Mouse (Mus musculus): ENCODE measurements around the gene Pdlim1. TPM values are rescaled to one million over a fixed set of nuclear protein-coding genes. Genes with fewer than 3 reads are reported as not detected.
"Not testable (repeated sequence)": the region's sequence is repeated elsewhere in the genome, so short reads cannot be mapped to it uniquely, and the experiment has no call there.

The Pdlim1 gene
- polyA plus RNA-seq, 1 experiment, result 205 TPM

DNA sequence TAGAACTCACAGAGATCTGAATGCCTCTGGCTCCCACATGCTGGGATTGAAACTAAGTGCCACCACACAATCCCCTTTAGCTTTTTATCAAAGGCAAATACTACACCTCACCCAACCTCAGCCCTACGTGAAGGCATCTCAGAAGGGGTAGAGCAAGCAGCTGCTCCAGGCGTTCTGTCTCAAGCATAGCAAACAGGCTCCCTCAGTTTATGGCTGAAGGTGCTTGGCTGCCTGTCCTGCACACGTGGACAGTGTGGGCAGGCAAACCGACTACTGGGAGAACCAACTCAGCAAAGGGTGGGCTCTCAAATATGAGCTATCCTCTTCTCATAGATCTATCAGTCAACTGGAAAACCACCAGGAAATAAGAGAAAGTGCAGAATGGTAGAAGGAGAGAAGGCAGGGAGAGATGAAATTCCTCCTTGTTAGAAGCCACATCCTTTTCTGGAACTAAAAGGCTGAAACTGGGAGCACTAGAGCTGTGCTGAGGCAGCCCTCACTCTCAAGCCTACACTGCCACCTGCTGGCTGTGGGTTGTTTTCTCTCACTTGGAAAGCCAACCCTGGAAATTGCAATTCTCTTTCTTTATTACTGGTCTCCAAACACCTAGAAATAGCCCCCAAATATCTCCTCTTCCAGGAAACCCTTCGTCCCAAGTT lies 46.4 kb downstream of the Pdlim1 start:
- Histone ChIP-seq H3K27ac (ENCODE audit: insufficient read depth, low read length) (no peak overlapping the region), H3K9ac (ENCODE audit: low read depth, poor library complexity, severe bottlenecking) (no peak overlapping the region), H3K9me3 (replicated peaks; ENCODE audit: control insufficient read depth, insufficient read depth, low read length, poor library complexity, severe bottlenecking) (no peaks in the 10 kb centered on the region; the same call in 1 of the 2 replicates), H3K27me3 (ENCODE audit: control insufficient read depth, insufficient read depth, low read length, poor library complexity, severe bottlenecking) (no peaks in the 10 kb centered on the region), H3K4me3 (ENCODE audit: low read depth, low read length) (no peak overlapping the region), H3K4me1 (ENCODE audit: control insufficient read depth, insufficient read depth, low read length) (no peaks in the 10 kb centered on the region), H3K36me3 (ENCODE audit: control insufficient read depth, insufficient read depth, low read length, poor library complexity, severe bottlenecking) (peaks cover 35% of the 10 kb centered on the region)
- TF ChIP-seq CTCF (IDR thresholded peaks at IDR 0.05; ENCODE audit: low read depth, low read length) (peak; percentile 89), POLR2A (IDR thresholded peaks at IDR 0.05; ENCODE audit: insufficient read depth, low read length) (no peak), EP300 (IDR thresholded peaks at IDR 0.05; ENCODE audit: insufficient read depth, low read depth, low read length) (no peak)

GRCm38 (mm10) chr19:40222307-40222706 lies 49.3 kb downstream of the Pdlim1 start:
- peaks cover 16% of the 10 kb centered on the region for H3K36me3 ChIP-seq (ENCODE audit: control insufficient read depth, insufficient read depth, low read length, poor library complexity, severe bottlenecking)
- H3K9ac ChIP-seq (ENCODE audit: low read depth, poor library complexity, severe bottlenecking); H3K4me3 ChIP-seq (ENCODE audit: low read depth, low read length); H3K27ac ChIP-seq (ENCODE audit: insufficient read depth, low read length); H3K4me1 ChIP-seq (ENCODE audit: control insufficient read depth, insufficient read depth, low read length); H3K27me3 ChIP-seq (ENCODE audit: control insufficient read depth, insufficient read depth, low read length, poor library complexity, severe bottlenecking); H3K9me3 ChIP-seq (replicated peaks; ENCODE audit: control insufficient read depth, insufficient read depth, low read length, poor library complexity, severe bottlenecking): not testable (repeated sequence)

DNA sequence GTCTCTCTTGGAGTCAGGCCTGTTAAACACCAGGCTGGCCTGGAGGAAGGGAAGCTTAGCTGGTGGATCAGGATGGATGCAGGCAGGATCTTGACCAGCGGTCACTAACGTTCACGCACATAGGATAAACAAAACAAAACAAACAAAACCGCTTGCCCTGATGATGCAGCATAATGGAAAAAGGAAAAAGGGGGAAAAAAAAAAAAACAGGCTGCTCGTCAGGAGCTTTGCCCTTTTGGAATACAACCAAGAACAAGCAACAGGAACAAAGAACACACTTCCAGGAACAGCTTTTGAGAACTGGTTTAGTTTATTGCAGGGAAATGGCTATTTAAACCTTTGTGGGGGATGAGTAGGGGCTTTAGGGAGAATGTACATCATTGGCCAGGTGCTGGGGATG lies 50.8 kb downstream of the Pdlim1 start:
- no peak overlapping the region for H3K27ac ChIP-seq (ENCODE audit: insufficient read depth, low read length)
- no peak overlapping the region for H3K9ac ChIP-seq (ENCODE audit: low read depth, poor library complexity, severe bottlenecking)
- H3K27me3 ChIP-seq (ENCODE audit: control insufficient read depth, insufficient read depth, low read length, poor library complexity, severe bottlenecking), result no peaks in the 10 kb centered on the region
- H3K4me3 ChIP-seq (ENCODE audit: low read depth, low read length), result no peak overlapping the region
- H3K36me3 ChIP-seq (ENCODE audit: control insufficient read depth, insufficient read depth, low read length, poor library complexity, severe bottlenecking), result peaks cover 16% of the 10 kb centered on the region
- TF ChIP-seq EP300 (IDR thresholded peaks at IDR 0.05; ENCODE audit: insufficient read depth, low read depth, low read length) (no peak), CTCF (IDR thresholded peaks at IDR 0.05; ENCODE audit: low read depth, low read length) (no peak), POLR2A (IDR thresholded peaks at IDR 0.05; ENCODE audit: insufficient read depth, low read length) (no peak)
- no peaks in the 10 kb centered on the region for H3K4me1 ChIP-seq (ENCODE audit: control insufficient read depth, insufficient read depth, low read length)
- no peaks in the 10 kb centered on the region; the same call in 1 of the 2 replicates for H3K9me3 ChIP-seq (replicated peaks; ENCODE audit: control insufficient read depth, insufficient read depth, low read length, poor library complexity, severe bottlenecking)

- not testable (repeated sequence) for H3K27me3 ChIP-seq (ENCODE audit: control insufficient read depth, insufficient read depth, low read length, poor library complexity, severe bottlenecking); H3K9ac ChIP-seq (ENCODE audit: low read depth, poor library complexity, severe bottlenecking); H3K4me3 ChIP-seq (ENCODE audit: low read depth, low read length); H3K36me3 ChIP-seq (ENCODE audit: control insufficient read depth, insufficient read depth, low read length, poor library complexity, severe bottlenecking); H3K4me1 ChIP-seq (ENCODE audit: control insufficient read depth, insufficient read depth, low read length); H3K27ac ChIP-seq (ENCODE audit: insufficient read depth, low read length)
- H3K9me3 ChIP-seq (replicated peaks; ENCODE audit: control insufficient read depth, insufficient read depth, low read length, poor library complexity, severe bottlenecking), result peaks cover 16% of the 10 kb centered on the region
These were observed 68.7 kb downstream of the Pdlim1 start for GRCm38 (mm10) chr19:40202947-40203346.

DNA sequence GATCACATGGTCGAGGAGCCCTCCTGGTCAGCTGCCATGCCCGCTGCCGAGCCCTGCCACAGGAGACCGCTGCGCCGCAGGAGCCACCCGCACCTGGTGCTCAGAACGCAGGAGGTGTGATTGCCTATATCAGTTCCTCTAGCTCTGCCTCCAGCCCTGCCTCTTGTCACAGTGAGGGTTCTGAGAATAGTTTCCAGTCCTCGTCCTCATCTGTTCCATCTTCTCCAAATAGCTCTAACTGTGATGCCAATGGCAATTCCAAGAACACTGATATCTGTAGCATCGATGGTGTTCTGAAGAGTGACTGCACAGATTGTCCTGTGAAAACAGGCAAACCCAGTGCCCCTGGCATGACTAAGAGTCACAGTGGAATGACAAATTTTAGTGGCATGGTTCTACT lies 81.0 kb downstream of the Pdlim1 start:
- H3K36me3 ChIP-seq (ENCODE audit: control insufficient read depth, insufficient read depth, low read length, poor library complexity, severe bottlenecking), result no peaks in the 10 kb centered on the region
- TF ChIP-seq POLR2A (IDR thresholded peaks at IDR 0.05; ENCODE audit: insufficient read depth, low read length), result no peak
- TF ChIP-seq EP300 (IDR thresholded peaks at IDR 0.05; ENCODE audit: insufficient read depth, low read depth, low read length), result no peak
- TF ChIP-seq CTCF (IDR thresholded peaks at IDR 0.05; ENCODE audit: low read depth, low read length), result no peak
- no peaks in the 10 kb centered on the region for H3K9me3 ChIP-seq (replicated peaks; ENCODE audit: control insufficient read depth, insufficient read depth, low read length, poor library complexity, severe bottlenecking)
- H3K27ac ChIP-seq (ENCODE audit: insufficient read depth, low read length), result no peak overlapping the region
- no peak overlapping the region for H3K9ac ChIP-seq (ENCODE audit: low read depth, poor library complexity, severe bottlenecking)
- H3K27me3 ChIP-seq (ENCODE audit: control insufficient read depth, insufficient read depth, low read length, poor library complexity, severe bottlenecking), result no peaks in the 10 kb centered on the region
- H3K4me1 ChIP-seq (ENCODE audit: control insufficient read depth, insufficient read depth, low read length), result no peaks in the 10 kb centered on the region
- H3K4me3 ChIP-seq (ENCODE audit: low read depth, low read length), result no peak overlapping the region

DNA sequence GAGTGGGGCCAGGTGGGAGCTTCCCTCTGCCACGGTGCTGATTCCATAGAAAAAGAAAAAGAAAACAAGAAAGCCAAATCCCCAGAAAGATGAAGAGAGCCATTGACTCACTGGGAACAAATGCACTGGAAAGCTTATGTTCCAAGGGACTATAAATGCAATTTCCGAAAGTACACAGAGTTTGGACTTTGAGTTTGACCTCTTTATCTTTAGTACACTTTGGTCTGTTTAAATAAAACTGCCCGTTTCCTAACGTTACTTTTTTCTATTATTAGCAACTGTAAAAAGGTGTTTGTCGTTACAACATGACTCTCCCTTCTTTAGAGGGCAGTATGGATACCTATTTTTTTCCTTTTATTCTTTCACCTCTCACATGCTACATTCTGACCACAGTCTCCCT lies 84.5 kb downstream of the Pdlim1 start, which contains the start of gene Cyp2c70:
TSS of gene Cyp2c70 (minus strand) at position 174 of the 400 bp plus-strand sequence.
- Histone ChIP-seq H3K27ac (ENCODE audit: insufficient read depth, low read length) (no peak within 1 kb of the TSS), H3K9me3 (replicated peaks; ENCODE audit: control insufficient read depth, insufficient read depth, low read length, poor library complexity, severe bottlenecking) (no peaks in the 10 kb centered on the region), H3K36me3 (ENCODE audit: control insufficient read depth, insufficient read depth, low read length, poor library complexity, severe bottlenecking) (no peaks in the 10 kb centered on the region), H3K4me1 (ENCODE audit: control insufficient read depth, insufficient read depth, low read length) (no peaks in the 10 kb centered on the region), H3K27me3 (ENCODE audit: control insufficient read depth, insufficient read depth, low read length, poor library complexity, severe bottlenecking) (no peaks in the 10 kb centered on the region), H3K4me3 (ENCODE audit: low read depth, low read length) (no peak within 1 kb of the TSS), H3K9ac (ENCODE audit: low read depth, poor library complexity, severe bottlenecking) (no peak within 1 kb of the TSS)
- TF ChIP-seq CTCF (IDR thresholded peaks at IDR 0.05; ENCODE audit: low read depth, low read length) (no peak), EP300 (IDR thresholded peaks at IDR 0.05; ENCODE audit: insufficient read depth, low read depth, low read length) (no peak), POLR2A (IDR thresholded peaks at IDR 0.05; ENCODE audit: insufficient read depth, low read length) (no peak)

Data from ES-Bruce4 (cell line).